Mouse (Mus musculus): ENCODE measurements around the gene 9930111J21Rik2. TPM values are rescaled to one million over a fixed set of nuclear protein-coding genes. Genes with fewer than 3 reads are reported as not detected.

9930111J21Rik2 gene
- polyA plus RNA-seq (2012) = 0.56 and 1.2 TPM in 2 replicates

GRCm38 (mm10) chr11:49051093-49051891 lies at the start of gene 9930111J21Rik2:
Gene 9930111J21Rik2 (minus strand): TSS chr11:49051242.

GRCm38 (mm10) chr11:49076001-49076757 lies 25.1 kb upstream of the 9930111J21Rik2 start, which contains the start of gene Ifi47:
Gene Ifi47 (plus strand): TSS chr11:49076587.

GRCm38 (mm10) chr11:49063713-49064469 lies 12.8 kb upstream of the 9930111J21Rik2 start, which contains the start of gene Tgtp2:
Gene Tgtp2 (minus strand): TSS chr11:49064206.

GRCm38 (mm10) chr11:48994018-48994417 lies 57.0 kb downstream of the 9930111J21Rik2 start, which contains the start of gene Tgtp1:
Gene Tgtp1 (minus strand): TSS chr11:48994172.

GRCm38 (mm10) chr11:48991740-48992520 lies 59.1 kb downstream of the 9930111J21Rik2 start, which contains the start of gene Gm12185:
Gene Gm12185 (minus strand): TSS chr11:48992226.

GRCm38 (mm10) chr11:48979251-48979650 lies 71.8 kb downstream of the 9930111J21Rik2 start, which contains the start of gene 9930111J21Rik1:
Gene 9930111J21Rik1 (minus strand): TSS chr11:48979398.

GRCm38 (mm10) chr11:48978240-48978939 lies 72.7 kb downstream of the 9930111J21Rik2 start, which contains the start of gene Olfr56:
Gene Olfr56 (plus strand): TSS chr11:48978889.

Other genes with a start within 250 kb of the 9930111J21Rik2 start
- 54.6 and 79.4 TPM in 2 replicates for gene Trim41, start 233.9 kb downstream of the 9930111J21Rik2 start, polyA plus RNA-seq (2012)
- gene Trim7, start 225.1 kb downstream of the 9930111J21Rik2 start, polyA plus RNA-seq (2012) = 0.84 and 1.2 TPM in 2 replicates
- 72.6 and 83.3 TPM in 2 replicates for gene Gm12184, start 224.6 kb downstream of the 9930111J21Rik2 start, polyA plus RNA-seq (2012)
- 3.3 and 5.2 TPM in 2 replicates for gene Irgm1, start 179.6 kb downstream of the 9930111J21Rik2 start, polyA plus RNA-seq (2012)
- 0.03 and 0.04 TPM in 2 replicates for gene Gm5431, start 149.0 kb downstream of the 9930111J21Rik2 start, polyA plus RNA-seq (2012)
- 2.8 and 3.4 TPM in 2 replicates for gene Psme2b, start 105.1 kb downstream of the 9930111J21Rik2 start, polyA plus RNA-seq (2012)
- 0.07 and 0.25 TPM in 2 replicates for gene Olfr56, start 72.4 kb downstream of the 9930111J21Rik2 start, polyA plus RNA-seq (2012)
- 0.24 and 0.49 TPM in 2 replicates for gene 9930111J21Rik1, start 71.8 kb downstream of the 9930111J21Rik2 start, polyA plus RNA-seq (2012)
- gene Gm12185, start 59.0 kb downstream of the 9930111J21Rik2 start, polyA plus RNA-seq (2012) = not detected in 2 replicates
- gene Tgtp1, start 57.1 kb downstream of the 9930111J21Rik2 start, polyA plus RNA-seq (2012) = 0.30 and 0.52 TPM in 2 replicates
- 2.0 and 2.4 TPM in 2 replicates for gene Tgtp2, start 13.0 kb upstream of the 9930111J21Rik2 start, polyA plus RNA-seq (2012)
- 1.7 and 3.0 TPM in 2 replicates for gene Ifi47, start 25.3 kb upstream of the 9930111J21Rik2 start, polyA plus RNA-seq (2012)
- not detected in 2 replicates for gene Olfr1396, start 63.6 kb upstream of the 9930111J21Rik2 start, polyA plus RNA-seq (2012)
- 0.16 TPM in 1 of 2 replicates, not detected in the other for gene Olfr1395, start 91.0 kb upstream of the 9930111J21Rik2 start, polyA plus RNA-seq (2012)
- gene Olfr1394, start 103.1 kb upstream of the 9930111J21Rik2 start, polyA plus RNA-seq (2012) = not detected in 2 replicates
- 2.5 and 3.4 TPM in 2 replicates for gene Btnl9, start 135.9 kb upstream of the 9930111J21Rik2 start, polyA plus RNA-seq (2012)
- 6.1 and 8.1 TPM in 2 replicates for gene Zfp62, start 152.1 kb upstream of the 9930111J21Rik2 start, polyA plus RNA-seq (2012)
- 80.0 and 139 TPM in 2 replicates for gene Mgat1, start 192.9 kb upstream of the 9930111J21Rik2 start, polyA plus RNA-seq (2012)
- gene Olfr1393, start 227.1 kb upstream of the 9930111J21Rik2 start, polyA plus RNA-seq (2012) = not detected in 2 replicates
- not detected in 2 replicates for gene Olfr1392, start 234.0 kb upstream of the 9930111J21Rik2 start, polyA plus RNA-seq (2012)

All from megakaryocyte-erythroid progenitor cell, adult 5 weeks (primary cell).